Comparison of ENCODE assay signal across 27 mouse cellular contexts in the genomic region with DNA sequence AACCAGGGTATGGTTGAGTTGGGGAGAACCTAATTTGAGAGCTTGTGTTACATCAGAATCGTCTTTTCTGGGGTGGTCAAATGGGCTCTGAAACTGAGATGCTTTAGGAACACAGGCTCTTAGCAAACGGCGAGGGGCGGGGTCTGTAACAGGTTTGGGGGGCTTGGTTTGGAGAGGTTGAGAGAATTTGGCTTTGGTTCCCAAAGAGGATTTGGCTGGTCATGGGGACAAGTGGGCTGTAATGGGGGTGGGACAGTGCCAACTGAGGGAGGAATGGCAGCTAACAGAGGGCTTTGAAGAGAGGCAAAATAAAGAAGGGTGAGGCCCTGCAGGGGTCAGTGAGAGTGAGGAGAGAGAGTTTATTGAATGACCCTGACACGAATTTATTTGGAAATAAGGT. TPM values are rescaled to one million over a fixed set of nuclear protein-coding genes. Genes with fewer than 3 reads are reported as not detected.
"Had no signal": no experiment of that assay in that cellular context is flagged by ENCODE, and none has a peak within 500 bp of the region (broad histone marks: within the 10 kb centered on the region; RNA-seq: fewer than 3 reads in every experiment).

No protein-coding gene starts in this region.

- H3K36me3 ChIP-seq: limb, embryonic 12.5 days; limb, embryonic 15.5 days; liver, embryonic 12.5 days; liver, embryonic 15.5 days; midbrain, embryonic 12.5 days; midbrain, embryonic 15.5 days; neural tube, embryonic 13.5 days; stomach, embryonic 15.5 days had no signal

- H3K27ac ChIP-seq: left cerebral cortex, adult 2 months; limb, embryonic 12.5 days; limb, embryonic 15.5 days; liver, embryonic 12.5 days; liver, embryonic 15.5 days; midbrain, embryonic 12.5 days; midbrain, embryonic 15.5 days; neural tube, embryonic 13.5 days; stomach, embryonic 15.5 days had no signal

- H3K4me3 ChIP-seq: left cerebral cortex, adult 2 months; limb, embryonic 12.5 days; limb, embryonic 15.5 days; liver, embryonic 12.5 days; liver, embryonic 15.5 days; midbrain, embryonic 12.5 days; midbrain, embryonic 15.5 days; myocyte; neural tube, embryonic 13.5 days; stomach, embryonic 15.5 days had no signal

- DNase-seq: kidney, adult 18-20 months; kidney, adult 9 months; kidney, postnatal 14 days; kidney, postnatal 4 days; layer of hippocampus, postnatal 36 days; left cerebral cortex, postnatal 4 days; lung, adult 2 months; lung, postnatal 14 days; retina, postnatal 1 day; right cerebral cortex, postnatal 25 days; spleen, adult 18-20 months; thymus, postnatal 25 days had no signal

- H3K9me3 ChIP-seq: limb, embryonic 12.5 days; limb, embryonic 15.5 days; liver, embryonic 12.5 days; liver, embryonic 15.5 days; midbrain, embryonic 12.5 days; midbrain, embryonic 15.5 days; neural tube, embryonic 13.5 days; stomach, embryonic 15.5 days had no signal

- H3K4me1 ChIP-seq: limb, embryonic 15.5 days; midbrain, embryonic 12.5 days; midbrain, embryonic 15.5 days; neural tube, embryonic 13.5 days had no signal

- ATAC-seq: intestine, embryonic 16.5 days; liver, embryonic 12.5 days; midbrain, embryonic 15.5 days had no signal

- H3K9ac ChIP-seq: limb, embryonic 12.5 days; limb, embryonic 15.5 days; liver, embryonic 12.5 days; liver, embryonic 15.5 days; midbrain, embryonic 12.5 days; midbrain, embryonic 15.5 days; stomach, embryonic 15.5 days had no signal

- H3K4me2 ChIP-seq: limb, embryonic 12.5 days; limb, embryonic 15.5 days; liver, embryonic 12.5 days; liver, embryonic 15.5 days; midbrain, embryonic 12.5 days; midbrain, embryonic 15.5 days; neural tube, embryonic 13.5 days; stomach, embryonic 15.5 days had no signal

RNA-seq across cellular contexts. Expression of a gene that starts 4.7 kb away (rescaled TPM):
- polyA plus RNA-seq: midbrain, embryonic 15.5 days; neural tube, embryonic 13.5 days; testis, adult 2 months had no signal

RNA-seq across cellular contexts. Expression of a gene that starts 5.8 kb away (rescaled TPM):
- polyA plus RNA-seq: intestine, embryonic 16.5 days; kidney, embryonic 16.5 days; limb, embryonic 12.5 days; limb, embryonic 15.5 days; liver, embryonic 12.5 days; liver, embryonic 15.5 days; midbrain, embryonic 12.5 days; midbrain, embryonic 15.5 days; myocyte; neural tube, embryonic 13.5 days; stomach, embryonic 15.5 days; testis, adult 2 months had no signal

RNA-seq across cellular contexts. Expression of a gene that starts 8.0 kb away (rescaled TPM):
- polyA plus RNA-seq: intestine, embryonic 16.5 days; limb, embryonic 12.5 days; limb, embryonic 15.5 days; liver, embryonic 15.5 days; lung, embryonic 16.5 days; midbrain, embryonic 12.5 days; midbrain, embryonic 15.5 days; neural tube, embryonic 13.5 days; stomach, embryonic 15.5 days; thymus, postnatal 0 days had no signal

RNA-seq across cellular contexts. Expression of a gene that starts 16.6 kb away (rescaled TPM):
- polyA plus RNA-seq: intestine, embryonic 16.5 days; kidney, embryonic 16.5 days; limb, embryonic 15.5 days; liver, embryonic 12.5 days; liver, embryonic 15.5 days; lung, adult 2 months; lung, embryonic 16.5 days; myocyte; neural tube, embryonic 13.5 days; stomach, embryonic 15.5 days; testis, adult 2 months; thymus, postnatal 0 days had no signal
